Mouse (Mus musculus): Measurements from ENCODE around the gene F13b. TPM values are rescaled to one million over a fixed set of nuclear protein-coding genes. Genes with fewer than 3 reads are reported as not detected.

Gene F13b
- total RNA-seq (2021): not detected

GRCm38 (mm10) chr1:139501258-139501752 is at the start of gene F13b:
F13b (plus strand) TSS chr1:139501702.
- no peak for DNase-seq (ENCODE audit: low spot score)
- intact Hi-C loops (cut with DNase I): no loop called here

GRCm38 (mm10) chr1:139454340-139455225 is 46.9 kb upstream of the F13b start, which contains the start of gene Aspm:
Aspm (plus strand) TSS chr1:139454772.
- intact Hi-C loops (cut with DNase I): loop anchor here (2.0 kb wide), 1 partner anchor 34 kb away; no protein-coding TSS in a partner anchor
- peak; percentile 83 for DNase-seq (ENCODE audit: low spot score)

GRCm38 (mm10) chr1:139455226-139455869 is 46.2 kb upstream of the F13b start:
- no peak for DNase-seq (ENCODE audit: low spot score)

GRCm38 (mm10) chr1:139460807-139461206 is 40.7 kb upstream of the F13b start:
- no peak for DNase-seq (ENCODE audit: low spot score)
- intact Hi-C loops (cut with DNase I): no loop called here

More at GRCm38 (mm10) chr1:139455226-139455869, 46.2 kb upstream of the F13b start:
- intact Hi-C loops (cut with DNase I): loop anchor here (2.0 kb wide), 1 partner anchor 35 kb away; no protein-coding TSS in a partner anchor

GRCm38 (mm10) chr1:139465936-139466335 is 35.6 kb upstream of the F13b start:
- no peak for DNase-seq (ENCODE audit: low spot score)
- intact Hi-C loops (cut with DNase I): no loop called here

DNA sequence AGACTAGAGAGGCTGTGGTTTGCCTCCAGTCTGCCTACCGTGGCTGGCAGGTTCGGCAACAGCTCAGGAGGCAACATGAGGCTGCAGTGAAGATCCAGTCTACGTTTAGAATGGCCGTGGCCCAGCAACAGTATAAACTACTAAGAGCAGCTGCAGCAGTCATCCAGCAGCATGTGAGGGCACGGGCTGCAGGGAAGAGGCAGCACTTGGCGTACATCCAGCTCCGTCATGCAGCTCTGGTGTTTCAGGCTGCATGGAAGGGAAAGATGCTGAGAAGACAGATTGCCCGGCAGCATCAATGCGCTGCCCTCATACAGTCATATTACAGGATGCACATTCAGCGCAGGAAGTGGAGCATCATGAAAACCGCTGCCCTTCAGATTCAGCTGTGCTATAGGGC is 22.6 kb upstream of the F13b start:
- intact Hi-C loops (cut with DNase I): no loop called here
- DNase-seq (ENCODE audit: low spot score): no peak

DNA sequence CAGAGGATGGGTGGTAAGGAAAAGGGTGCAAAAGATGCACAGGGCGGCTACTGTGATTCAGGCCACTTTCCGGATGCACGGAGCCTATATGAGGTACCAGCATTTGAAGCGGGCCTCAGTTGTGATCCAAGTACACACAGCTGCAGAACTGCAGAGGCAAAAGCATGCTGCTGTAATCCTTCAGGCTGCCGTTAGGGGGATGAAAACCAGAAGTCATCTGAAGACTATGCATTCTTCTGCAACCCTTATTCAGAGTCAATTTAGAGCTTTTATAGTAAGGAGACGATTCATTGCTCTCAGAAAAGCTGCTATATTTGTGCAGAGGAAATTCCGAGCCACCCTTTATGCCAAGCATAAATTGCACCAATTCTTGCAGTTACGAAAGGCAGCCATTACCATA is 21.3 kb upstream of the F13b start:
- intact Hi-C loops (cut with DNase I): no loop called here
- no peak for DNase-seq (ENCODE audit: low spot score)

DNA sequence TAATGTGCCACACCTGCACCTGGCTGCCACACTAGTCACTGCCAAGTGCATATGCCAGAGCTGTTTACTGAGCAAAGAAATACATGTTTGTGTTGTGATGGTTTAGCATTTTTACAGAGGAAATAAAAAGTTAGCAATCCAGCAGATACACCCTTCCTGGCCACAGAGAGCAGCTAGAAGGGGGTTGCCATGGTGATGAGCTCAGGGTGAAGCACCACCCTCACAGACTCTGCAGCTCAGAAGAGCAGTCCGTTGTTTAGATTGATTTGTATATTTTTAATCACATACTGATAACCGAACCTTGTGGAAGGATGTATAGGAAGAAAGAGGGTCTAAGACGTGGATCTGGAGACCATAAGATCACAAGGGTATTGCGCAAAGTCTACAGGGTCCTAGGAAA is 20.4 kb upstream of the F13b start:
- DNase-seq (ENCODE audit: low spot score): no peak
- intact Hi-C loops (cut with DNase I): no loop called here

GRCm38 (mm10) chr1:139494630-139495029 is 6.9 kb upstream of the F13b start:
- no peak for DNase-seq (ENCODE audit: low spot score)
- intact Hi-C loops (cut with DNase I): no loop called here

- no peak for DNase-seq (ENCODE audit: low spot score)
- intact Hi-C loops (cut with DNase I): no loop called here
Observed at GRCm38 (mm10) chr1:139495408-139495807, 6.1 kb upstream of the F13b start.

DNA sequence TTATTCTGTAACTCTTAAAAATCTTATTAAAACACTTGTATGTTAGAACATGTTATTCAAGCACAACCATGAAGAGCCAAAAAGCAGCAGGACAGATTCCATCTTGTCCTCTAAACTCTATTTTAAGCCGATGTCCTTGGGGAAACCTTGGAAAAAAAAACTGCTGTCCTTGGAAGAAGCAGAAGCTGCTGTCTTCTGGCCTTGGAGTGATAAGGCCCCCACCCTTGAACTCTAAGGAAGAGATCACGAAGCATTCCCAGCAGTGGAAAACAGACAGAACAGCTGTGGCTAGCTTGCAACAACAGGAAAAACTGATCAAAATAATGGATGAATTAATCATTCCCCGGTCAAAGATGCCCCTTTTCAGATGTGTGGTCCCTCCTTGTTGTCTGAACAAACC is 5.3 kb upstream of the F13b start:
- intact Hi-C loops (cut with DNase I): no loop called here
- DNase-seq (ENCODE audit: low spot score): no peak

- DNase-seq (ENCODE audit: low spot score): no peak
- intact Hi-C loops (cut with DNase I): no loop called here
Observed at GRCm38 (mm10) chr1:139499751-139500150, 1.8 kb upstream of the F13b start.

DNA sequence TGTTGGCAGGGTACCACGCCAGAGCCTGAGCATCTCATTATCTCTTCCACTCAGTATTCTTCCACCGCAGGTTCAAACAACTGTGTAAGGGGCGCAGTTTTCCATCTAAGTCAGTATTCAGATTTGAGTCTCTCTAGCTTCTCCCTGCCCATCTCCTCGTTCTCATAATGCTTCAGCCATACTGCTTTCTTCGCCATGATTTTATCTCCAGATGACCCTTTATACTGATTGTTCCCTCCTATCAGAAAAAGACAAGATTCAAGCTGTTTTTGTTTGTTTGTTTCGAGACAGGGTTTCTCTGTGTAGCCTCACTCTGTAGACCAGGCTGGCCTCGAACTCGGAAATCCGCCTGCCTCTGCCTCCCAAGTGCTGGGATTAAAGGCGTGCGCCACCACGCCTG is 13.1 kb downstream of the F13b start:
- intact Hi-C loops (cut with DNase I): no loop called here
- no peak for DNase-seq (ENCODE audit: low spot score)

- DNase-seq (ENCODE audit: low spot score): no peak
- intact Hi-C loops (cut with DNase I): no loop called here
Observed at GRCm38 (mm10) chr1:139548536-139548935, 47.0 kb downstream of the F13b start.

- no peak for DNase-seq (ENCODE audit: low spot score)
- intact Hi-C loops (cut with DNase I): no loop called here
Observed at GRCm38 (mm10) chr1:139551311-139551710, 49.8 kb downstream of the F13b start.

DNA sequence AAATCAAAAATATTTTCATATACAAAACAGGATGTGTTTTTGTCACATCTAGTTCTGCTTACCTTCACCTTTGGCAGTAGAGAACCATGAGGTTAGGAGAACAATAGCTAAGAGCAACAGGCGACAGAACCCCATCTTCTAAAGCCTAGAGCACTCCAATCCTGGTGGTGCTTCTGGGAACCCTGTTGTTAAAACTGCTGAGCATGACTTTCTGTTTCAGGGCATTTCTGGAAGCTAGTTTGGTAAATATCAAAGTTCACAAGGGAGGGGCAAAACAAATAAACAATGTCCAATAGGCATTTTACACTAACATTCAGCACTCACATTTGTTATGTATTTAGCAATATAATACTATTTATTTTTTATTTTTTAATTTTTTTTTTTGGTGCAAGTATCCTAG is 58.5 kb downstream of the F13b start, which contains the start of gene Cfhr1:
Gene Cfhr1, minus strand, starts transcription at position 249 of the 400 bp plus-strand sequence.
- intact Hi-C loops (cut with DNase I): no loop called here
- DNase-seq (ENCODE audit: low spot score): no peak

Other genes with a start within 250 kb of the F13b start
- under 1 TPM; 0.25 to 0.52 TPM for gene Crb1, start 124.6 kb upstream of the F13b start, total RNA-seq (2021)
- gene Zbtb41, start 79.4 kb upstream of the F13b start, total RNA-seq (2021): 10 to 100 TPM; 21.5 to 23.1 TPM
- gene Aspm, start 46.9 kb upstream of the F13b start, total RNA-seq (2021): 1 to 10 TPM in 1 of 2 experiments, under 1 TPM in 1; 0.98 to 1.0 TPM
- not detected for gene Cfhr1, start 58.6 kb downstream of the F13b start, total RNA-seq (2021)